In genomic region chr15:7597805-7598204, GRCm38 (mm10) we compare ENCODE assay signal across 26 mouse cellular contexts.
"Had no signal": no experiment of that assay in that cellular context is flagged by ENCODE, and none has a peak within 500 bp of the region (broad histone marks: within the 10 kb centered on the region; RNA-seq: fewer than 3 reads in every experiment).

No protein-coding gene starts in this region.

- H3K4me2 ChIP-seq: heart, embryonic 12.5 days; hindbrain, embryonic 13.5 days; hindbrain, embryonic 15.5 days; limb, embryonic 12.5 days; liver, embryonic 11.5 days; liver, embryonic 13.5 days; liver, embryonic 15.5 days had no signal

- H3K27ac ChIP-seq: gastrocnemius, adult 2 months; heart, embryonic 10.5 days; hindbrain, embryonic 10.5 days; hindbrain, embryonic 13.5 days; hindbrain, embryonic 15.5 days; hindbrain, postnatal 0 days; layer of hippocampus, adult 2 months; left cerebral cortex, adult 2 months; limb, embryonic 10.5 days; limb, embryonic 12.5 days; liver, embryonic 13.5 days; liver, embryonic 15.5 days had no signal

- H3K36me3 ChIP-seq: heart, embryonic 10.5 days; heart, embryonic 12.5 days; hindbrain, embryonic 10.5 days; hindbrain, embryonic 13.5 days; hindbrain, embryonic 15.5 days; limb, embryonic 10.5 days; limb, embryonic 12.5 days; liver, embryonic 13.5 days; liver, embryonic 15.5 days had no signal

- DNase-seq: gastrocnemius, adult 2 months; gastrocnemius, postnatal 10 days; gastrocnemius, postnatal 25 days; heart, adult 18-20 months; heart, postnatal 10 days; heart, postnatal 4 days; kidney, adult 18-20 months; kidney, adult 8-10 months; kidney, postnatal 10 days; kidney, postnatal 25 days; kidney, postnatal 4 days; liver; liver, embryonic 13.5 days had no signal

- H3K4me1 ChIP-seq: heart, embryonic 10.5 days; heart, embryonic 12.5 days; hindbrain, embryonic 10.5 days; hindbrain, embryonic 13.5 days; hindbrain, embryonic 15.5 days; liver, embryonic 13.5 days; liver, embryonic 15.5 days had no signal

- H3K4me3 ChIP-seq: gastrocnemius, adult 2 months; heart, embryonic 10.5 days; heart, embryonic 12.5 days; hindbrain, embryonic 10.5 days; hindbrain, embryonic 13.5 days; hindbrain, embryonic 15.5 days; layer of hippocampus, adult 2 months; left cerebral cortex, adult 2 months; limb, embryonic 10.5 days; limb, embryonic 12.5 days; liver, embryonic 13.5 days; liver, embryonic 15.5 days had no signal

- ATAC-seq: hindbrain, postnatal 0 days; intestine, postnatal 0 days had no signal

- H3K9me3 ChIP-seq: heart, embryonic 10.5 days; heart, embryonic 12.5 days; hindbrain, embryonic 10.5 days; hindbrain, embryonic 13.5 days; hindbrain, embryonic 15.5 days; limb, embryonic 10.5 days; limb, embryonic 12.5 days; liver, embryonic 13.5 days; liver, embryonic 15.5 days had no signal

- H3K9ac ChIP-seq: heart, embryonic 12.5 days; hindbrain, embryonic 13.5 days; hindbrain, embryonic 15.5 days; limb, embryonic 12.5 days; liver, embryonic 13.5 days; liver, embryonic 15.5 days had no signal

- H3K27me3 ChIP-seq: heart, embryonic 12.5 days; hindbrain, embryonic 13.5 days; hindbrain, embryonic 15.5 days; limb, embryonic 12.5 days; liver, embryonic 13.5 days; liver, embryonic 15.5 days had no signal
